Mouse (Mus musculus) adrenal gland, postnatal 10 days (tissue): Measurements from ENCODE around the gene Btk. TPM values are rescaled to one million over a fixed set of nuclear protein-coding genes. Genes with fewer than 3 reads are reported as not detected.

Experiments
- total RNA-seq, 2 experiments: library from RNA; stranded (reverse); gene quantifications; 2 replicates each; pipeline ENCODE4 v1.2.3; 2021

Gene Btk
- total RNA-seq, 2 experiments from 2014 or later, result 2.5 to 3.3 TPM

Other genes with a start within 250 kb of the Btk start
- gene Drp2, start 179.0 kb downstream of the Btk start, total RNA-seq, result 1 to 10 TPM in 1 of 2 experiments, under 1 TPM in 1; 0.51 to 1.3 TPM
- not detected for gene Taf7l, start 107.1 kb downstream of the Btk start, total RNA-seq
- gene Timm8a1, start 41.7 kb downstream of the Btk start, total RNA-seq, result 10 to 100 TPM; 52.9 to 58.0 TPM
- gene Rpl36a, start 2.1 kb upstream of the Btk start, total RNA-seq, result 100 to 1,000 TPM; 336 to 341 TPM
- gene Gla, start 17.6 kb upstream of the Btk start, total RNA-seq, result 1 to 10 TPM; 5.4 to 5.8 TPM
- gene Hnrnph2, start 17.6 kb upstream of the Btk start, total RNA-seq, result 10 to 100 TPM; 83.6 to 83.9 TPM
- 10 to 100 TPM; 12.8 to 17.2 TPM for gene Armcx4, start 102.9 kb upstream of the Btk start, total RNA-seq
- 10 to 100 TPM; 18.5 to 23.0 TPM for gene Armcx1, start 134.4 kb upstream of the Btk start, total RNA-seq
- gene Armcx6, start 167.8 kb upstream of the Btk start, total RNA-seq, result 10 to 100 TPM in 1 of 2 experiments, 1 to 10 TPM in 1; 8.3 to 10.6 TPM
- gene Armcx3, start 173.0 kb upstream of the Btk start, total RNA-seq, result 10 to 100 TPM; 36.8 to 38.9 TPM
- 10 to 100 TPM; 43.8 to 47.1 TPM for gene Armcx2, start 225.7 kb upstream of the Btk start, total RNA-seq